Mouse (Mus musculus) cortical plate, adult 2 months (tissue): ENCODE data around the gene Zzef1.

Experiments
- CTCF ChIP-seq: fragments of 200-500 bp; IDR thresholded peaks from 2 replicates; pipeline ENCODE4 v1.5.1; 2011; ENCODE audit warnings: mild to moderate bottlenecking, control low read depth, low read length; ENCODE audit not compliant: insufficient read depth; ENCODE audit errors: extremely low read depth
- POLR2A ChIP-seq: fragments of 200-500 bp; IDR thresholded peaks from 2 replicates; pipeline ENCODE4 v1.6.1; 2011; ENCODE audit warnings: mild to moderate bottlenecking, low read length, control low read depth; ENCODE audit not compliant: insufficient read depth; ENCODE audit errors: extremely low read depth

- TF ChIP-seq CTCF (no peak), POLR2A (no peak)
Measured at GRCm38 (mm10) chr11:72945875-72946559, 150.0 kb downstream of the Zzef1 start.
